Mouse (Mus musculus): ENCODE results near the gene Gas2l1.
"Not testable (repeated sequence)": the region's sequence is repeated elsewhere in the genome, so short reads cannot be mapped to it uniquely, and the experiment has no call there.

Gene Gas2l1

DNA sequence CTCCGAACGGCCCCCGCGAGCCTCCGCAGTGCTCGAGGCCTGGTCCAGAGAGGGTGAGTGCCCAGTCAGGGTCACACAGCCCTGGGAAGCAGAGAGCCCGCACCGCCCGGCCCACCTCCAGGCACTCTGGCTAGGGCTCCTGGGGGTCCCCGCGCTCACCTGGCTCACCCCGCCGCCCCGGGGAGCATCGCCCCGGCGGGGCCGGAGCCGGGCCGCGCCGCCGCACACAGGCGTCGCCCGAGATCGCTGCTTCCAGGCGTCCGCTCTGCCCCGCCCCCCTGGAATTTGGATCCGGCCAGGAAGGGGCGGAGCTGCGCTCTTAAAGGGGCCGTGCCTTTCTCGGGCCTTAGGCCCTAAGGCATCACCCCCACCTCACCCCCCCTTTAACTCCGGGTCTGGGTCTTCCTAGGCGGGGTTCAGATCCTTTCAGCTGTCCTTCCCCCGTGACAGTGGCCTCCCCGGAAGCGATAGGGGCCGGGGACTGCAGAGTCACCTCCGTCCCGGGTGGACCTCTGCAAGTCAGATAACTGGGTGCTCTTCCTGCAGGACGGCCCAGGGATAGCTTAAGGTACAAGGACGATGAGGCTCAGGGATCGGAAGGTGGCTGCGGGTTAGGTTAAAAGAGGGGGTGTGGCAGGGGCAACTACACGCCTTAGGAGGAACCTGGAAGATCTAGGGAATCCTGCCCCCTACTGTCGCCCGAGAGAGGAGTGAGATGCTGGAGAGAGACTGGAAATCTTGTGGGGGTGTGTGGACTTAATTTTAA, at the start of gene Gas2l1:
Gene Gas2l1, minus strand, starts transcription at position 272 of the 766 bp plus-strand sequence.
- peak; percentile 83 for DNase-seq (ENCODE audit: low spot score)

DNA sequence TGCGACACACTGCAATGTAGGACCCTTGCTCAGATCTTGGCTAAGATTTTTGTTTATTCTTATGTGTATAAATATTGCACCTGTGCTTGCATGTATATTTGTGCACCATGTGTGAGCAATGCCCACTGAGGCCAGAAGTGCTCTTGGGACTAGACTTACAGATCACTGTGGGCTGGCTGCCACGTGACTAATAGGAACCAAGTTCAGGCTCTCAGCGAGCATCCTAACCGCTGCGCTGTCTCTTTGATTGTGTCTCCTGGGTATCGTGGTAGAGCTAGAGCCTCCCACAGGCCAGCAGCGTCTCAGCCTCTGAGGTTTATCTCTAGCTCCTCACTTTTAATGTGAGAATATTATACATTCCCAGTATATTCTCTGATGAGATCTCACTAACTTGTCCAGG, 48.5 kb upstream of the Gas2l1 start:
- DNase-seq (ENCODE audit: low spot score), result no peak

DNA sequence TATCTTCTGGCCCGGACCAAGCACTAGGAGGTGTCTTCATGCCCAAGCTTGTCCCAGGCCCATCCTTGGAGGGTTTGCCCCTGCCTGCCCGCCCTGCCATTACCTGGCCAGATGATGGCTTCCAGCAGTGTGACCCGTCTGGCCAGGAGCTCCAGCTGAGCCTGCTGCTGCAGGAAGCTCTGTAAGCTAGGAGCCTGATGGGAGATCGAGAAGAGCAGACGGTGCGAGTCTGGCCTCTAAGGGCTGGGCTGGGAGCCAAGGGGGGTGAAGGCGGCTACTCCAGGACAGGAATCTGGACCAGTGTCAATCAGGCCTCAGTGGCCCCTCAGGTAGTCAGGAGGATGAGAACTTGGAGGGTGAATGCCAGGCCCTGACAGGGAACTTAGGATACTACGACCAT, 44.3 kb upstream of the Gas2l1 start:
- DNase-seq (ENCODE audit: low spot score), result no peak

- DNase-seq (ENCODE audit: low spot score), result no peak
Measured at GRCm38 (mm10) chr11:5103986-5104509, 38.9 kb upstream of the Gas2l1 start.

GRCm38 (mm10) chr11:5102384-5102783, 37.3 kb upstream of the Gas2l1 start:
- no peak for DNase-seq (ENCODE audit: low spot score)

GRCm38 (mm10) chr11:5101641-5102040, 36.5 kb upstream of the Gas2l1 start:
- DNase-seq (ENCODE audit: low spot score), result no peak

DNA sequence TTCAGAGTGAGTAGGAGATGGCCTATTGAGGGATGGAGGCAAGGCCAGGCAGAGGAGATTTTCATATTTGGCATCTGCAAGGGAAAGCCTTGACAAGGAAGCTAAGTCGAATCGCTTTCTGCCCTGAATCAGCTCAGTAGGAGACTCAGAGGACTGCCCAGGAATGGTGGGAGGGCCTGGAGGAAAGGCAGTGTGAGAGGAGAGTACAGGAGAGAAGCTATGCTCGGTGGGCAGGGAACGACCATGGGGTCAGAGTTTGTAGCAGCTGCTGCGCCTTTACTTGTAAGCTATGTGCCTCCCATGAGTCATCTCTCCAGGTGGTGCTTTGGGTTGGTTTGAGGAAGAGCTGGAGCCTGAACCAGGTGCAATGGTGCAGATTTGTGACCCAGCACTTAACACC, 35.7 kb upstream of the Gas2l1 start:
- no peak for DNase-seq (ENCODE audit: low spot score)

DNA sequence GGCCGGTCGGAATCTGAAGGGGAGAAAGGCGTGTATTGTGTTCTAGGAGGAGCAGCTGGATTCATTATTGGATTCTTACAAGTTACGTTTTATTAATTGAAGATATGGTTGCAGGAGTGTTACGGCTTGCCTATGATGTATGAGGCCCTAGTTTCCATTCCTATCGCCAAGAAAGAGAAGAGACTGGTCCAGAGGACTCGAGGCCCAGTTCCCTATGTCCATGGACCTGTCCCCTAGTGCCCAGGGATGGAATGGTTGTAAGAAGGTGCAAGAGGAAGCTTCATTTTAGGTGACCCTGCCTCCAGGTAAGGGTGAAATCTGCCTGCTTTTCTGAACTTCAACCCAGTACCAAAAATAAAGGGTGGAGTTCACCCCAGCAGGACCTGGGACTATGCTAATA, 35.2 kb upstream of the Gas2l1 start:
- no peak for DNase-seq (ENCODE audit: low spot score)

DNA sequence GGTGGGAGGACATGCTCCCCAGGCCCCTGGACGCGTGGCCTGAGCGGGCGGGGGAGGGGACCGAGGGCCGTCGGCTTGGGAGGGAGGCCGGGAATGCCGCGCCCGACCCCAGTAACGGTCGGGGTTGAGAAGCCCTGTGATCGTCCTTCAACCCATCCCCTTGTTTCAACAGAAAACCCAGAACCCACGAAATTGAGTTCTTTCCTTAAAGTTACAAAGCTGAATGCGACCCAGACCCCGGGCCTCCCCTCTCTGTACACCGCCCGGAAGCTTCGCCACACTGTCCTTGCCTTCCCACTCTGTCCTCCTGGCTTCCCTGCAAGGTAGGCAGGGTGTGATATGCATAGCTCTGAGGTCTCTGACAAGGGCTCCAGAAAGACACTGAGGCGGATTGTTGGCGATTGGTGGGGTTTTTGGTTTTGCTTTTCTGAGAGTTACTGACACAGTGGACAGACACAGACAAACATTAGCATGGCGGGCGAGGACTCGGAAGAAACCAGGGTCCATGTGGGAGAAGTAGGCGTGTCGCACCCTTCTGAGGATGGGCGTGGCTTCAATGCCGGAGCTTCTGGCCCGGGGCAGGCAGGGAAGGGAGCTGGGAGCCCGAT, 34.6 kb upstream of the Gas2l1 start:
- peak; percentile 82 for DNase-seq (ENCODE audit: low spot score)

GRCm38 (mm10) chr11:5098736-5099542, 33.8 kb upstream of the Gas2l1 start, which contains the start of the genes Rhbdd3 and Ewsr1:
Rhbdd3 (plus strand) TSS chr11:5098926.
Ewsr1 (minus strand) TSS chr11:5099266.
- peak; percentile 91 for DNase-seq (ENCODE audit: low spot score)

GRCm38 (mm10) chr11:5098035-5098735, 33.1 kb upstream of the Gas2l1 start:
- DNase-seq (ENCODE audit: low spot score), result no peak

- DNase-seq (ENCODE audit: low spot score), result no peak
Measured at GRCm38 (mm10) chr11:5096480-5097020, 31.4 kb upstream of the Gas2l1 start.

DNA sequence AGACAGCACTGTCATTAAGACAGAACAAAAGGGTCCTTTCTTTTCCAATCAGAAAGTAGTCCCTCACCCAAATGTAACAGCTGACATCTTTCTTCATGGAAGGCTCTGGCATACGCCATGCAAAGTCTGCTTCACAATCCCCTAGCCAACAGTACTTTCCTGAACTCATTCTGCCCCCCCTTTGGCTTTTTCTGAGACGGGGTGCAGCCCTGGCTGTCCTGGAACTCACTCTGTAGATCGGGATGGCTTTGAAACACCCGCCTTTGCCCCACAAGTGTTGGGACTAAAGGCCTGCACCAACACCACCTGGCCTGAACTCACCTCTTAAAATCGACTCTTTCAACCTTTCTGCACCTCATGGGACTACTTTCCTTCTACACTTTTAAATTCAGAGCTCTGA, 30.8 kb upstream of the Gas2l1 start:
- DNase-seq (ENCODE audit: low spot score), result no peak

GRCm38 (mm10) chr11:5091706-5092105, 26.6 kb upstream of the Gas2l1 start:
- DNase-seq (ENCODE audit: low spot score), result no peak

DNA sequence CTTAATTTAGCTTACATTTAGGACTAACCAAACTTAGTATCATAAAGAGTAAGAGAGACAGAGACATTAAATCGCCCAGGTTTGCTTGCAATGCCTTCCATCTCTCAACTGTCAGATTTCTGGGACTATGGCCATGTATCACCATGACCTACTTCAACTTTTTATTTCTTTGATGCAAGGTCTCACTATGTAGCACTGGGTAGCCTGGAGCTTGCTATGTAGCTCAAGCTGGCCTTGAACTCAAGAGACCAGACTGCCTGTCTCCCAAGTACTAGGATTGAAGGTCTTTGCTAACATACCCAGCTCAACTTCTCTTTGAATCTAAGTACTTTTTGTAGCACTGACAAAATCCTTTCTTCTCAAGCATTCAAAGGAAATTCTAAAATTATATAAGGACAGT, 24.0 kb upstream of the Gas2l1 start:
- no peak for DNase-seq (ENCODE audit: low spot score)

- DNase-seq (ENCODE audit: low spot score), result not testable (repeated sequence)
Measured at GRCm38 (mm10) chr11:5076843-5077242, 11.7 kb upstream of the Gas2l1 start.

- no peak for DNase-seq (ENCODE audit: low spot score)
Measured at GRCm38 (mm10) chr11:5075760-5076159, 10.6 kb upstream of the Gas2l1 start.

DNA sequence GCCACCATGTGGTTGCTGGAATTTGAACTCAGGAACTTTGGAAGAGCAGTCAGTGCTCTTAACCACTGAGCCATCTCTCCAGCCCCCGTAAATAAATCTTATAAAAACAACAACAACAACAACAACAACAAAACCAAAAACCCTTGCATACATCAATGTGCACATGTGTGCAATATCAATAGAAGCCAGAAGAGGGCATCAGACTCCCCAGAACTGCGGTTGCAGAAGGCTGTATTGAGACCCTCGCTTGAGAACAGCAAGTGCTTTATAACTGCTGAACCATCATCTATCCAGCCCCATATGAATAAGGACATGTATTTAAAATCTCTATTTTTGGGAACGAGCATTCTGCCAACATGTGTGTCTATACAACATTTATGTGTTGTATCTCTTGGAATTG, 9.8 kb upstream of the Gas2l1 start:
- DNase-seq (ENCODE audit: low spot score), result no peak

- no peak for DNase-seq (ENCODE audit: low spot score)
Measured at GRCm38 (mm10) chr11:5068126-5068971, 3.2 kb upstream of the Gas2l1 start.

- DNase-seq (ENCODE audit: low spot score), result no peak
Measured at GRCm38 (mm10) chr11:5067063-5067462, 1.9 kb upstream of the Gas2l1 start.

All from ovary, adult 18-20 months (tissue).